Mouse (Mus musculus) heart, postnatal 36 days (tissue): ENCODE measurements around the gene Dqx1. TPM values are rescaled to one million over a fixed set of nuclear protein-coding genes. Genes with fewer than 3 reads are reported as not detected.
A peak's percentile ranks its signal among the peaks of the same experiment; 100 is the strongest.

Experiments
- DNase-seq, 2 experiments: peaks; one replicate each; pipeline ENCODE4 v3.0.0; 2021 to 2022
- intact Hi-C: fragments of 180-260 bp; cut with DNase I; formaldehyde crosslinking; loops from one replicate; pipeline ENCODE4 v1.15.1; 2025
- total RNA-seq, 2 experiments: library from RNA; stranded (reverse); gene quantifications; 2 replicates each; pipeline ENCODE4 v1.2.3; 2021

The Dqx1 gene
- total RNA-seq, 2 experiments from 2014 or later: 0.65 to 0.89 TPM

- peak in 1 of 2 experiments; percentile 28 for DNase-seq
- intact Hi-C loops: no loop called here
These were observed 12.0 kb downstream of the Dqx1 start for GRCm38 (mm10) chr6:83069488-83070246.

GRCm38 (mm10) chr6:83070247-83070310 lies 12.4 kb downstream of the Dqx1 start, which contains the start of gene Tlx2:
Gene Tlx2, minus strand, starts transcription at chr6:83070293.
- no peak for DNase-seq
- intact Hi-C loops: no loop called here

DNA sequence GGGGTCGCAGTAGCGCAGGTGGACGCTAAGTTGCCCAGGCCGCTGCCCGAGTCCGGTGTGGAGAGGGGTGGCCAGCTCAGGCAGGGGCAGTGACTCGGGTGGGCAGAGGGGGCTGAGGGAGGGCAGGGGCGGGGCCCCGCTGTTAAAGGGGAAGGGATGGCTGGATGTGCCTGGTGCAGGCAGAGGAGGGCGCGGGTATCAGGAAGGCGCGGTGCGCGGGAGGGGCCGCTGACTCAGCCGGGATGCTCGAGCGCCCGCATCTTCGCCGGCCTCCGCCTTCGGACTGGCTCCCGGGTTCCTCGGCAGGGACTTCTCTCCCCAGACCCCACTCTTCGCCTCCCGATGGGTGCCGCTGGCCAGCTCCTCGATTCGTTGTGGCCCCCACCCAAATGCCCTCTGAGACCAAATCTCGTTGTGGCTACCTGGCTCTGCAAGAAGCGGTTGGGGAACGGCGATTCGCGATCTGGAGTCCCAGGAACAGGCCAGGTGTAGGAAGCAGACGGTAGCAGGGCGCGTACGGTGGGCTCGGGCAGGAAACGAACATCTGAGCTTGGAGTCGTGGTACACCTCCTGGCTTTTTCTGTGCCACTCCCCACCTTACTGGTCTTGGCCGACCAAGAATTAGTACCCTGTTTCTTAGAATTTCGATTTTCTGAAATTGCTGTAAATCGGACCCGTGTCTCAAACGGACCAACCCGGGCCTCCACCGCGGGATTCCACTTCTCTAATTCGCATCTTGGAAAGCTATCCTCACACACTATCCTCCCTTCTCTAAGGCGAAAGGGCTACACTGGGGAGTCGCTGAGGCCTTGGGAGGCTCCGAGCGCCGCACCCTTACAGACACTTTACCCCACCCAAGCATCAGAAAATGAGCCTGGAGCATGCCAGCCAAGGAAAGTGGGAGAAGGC lies 12.9 kb downstream of the Dqx1 start:
- DNase-seq: peak; percentile 30 to 71
- intact Hi-C loops: no loop called here

- intact Hi-C loops: no loop called here
- no peak for DNase-seq
These were observed 13.6 kb downstream of the Dqx1 start for GRCm38 (mm10) chr6:83071220-83071619.

- DNase-seq: no peak
- intact Hi-C loops: no loop called here
These were observed 17.3 kb downstream of the Dqx1 start for GRCm38 (mm10) chr6:83074979-83075378.

GRCm38 (mm10) chr6:83077630-83078323 lies 20.1 kb downstream of the Dqx1 start, which contains the start of gene Pcgf1:
Gene Pcgf1, plus strand, starts transcription at chr6:83077869.
- intact Hi-C loops: loop anchor here (1.0 kb wide), 3 partner anchors 23 to 81 kb away; partner anchors contain the start of genes Aup1, Ccdc142 and Gm42688
- DNase-seq: no peak

DNA sequence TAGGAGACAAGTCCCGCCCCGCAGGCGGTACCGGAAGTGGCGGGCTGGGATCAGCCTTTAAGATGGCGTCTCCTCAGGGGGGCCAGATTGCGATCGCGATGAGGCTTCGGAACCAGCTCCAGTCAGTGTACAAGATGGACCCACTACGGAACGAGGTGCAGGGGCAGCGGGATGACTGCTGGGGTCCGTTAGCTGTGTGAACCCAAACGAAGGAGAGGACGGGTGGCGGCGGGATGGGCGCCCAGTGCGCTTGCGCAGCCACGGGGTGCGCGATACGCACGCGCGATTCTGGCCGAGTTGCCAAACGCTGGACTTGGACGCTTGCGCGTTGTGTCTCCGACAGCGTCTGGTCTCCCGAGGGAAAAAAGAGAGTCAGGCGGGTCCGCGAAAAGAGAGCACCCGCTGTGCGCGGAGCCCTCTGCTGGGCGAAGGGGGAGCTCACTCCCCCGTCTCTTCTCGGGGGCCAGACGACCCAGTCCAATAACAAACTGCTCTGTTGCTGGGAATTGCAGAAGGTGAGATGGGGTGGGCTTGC lies 20.7 kb downstream of the Dqx1 start:
- DNase-seq: peak; percentile 100
- intact Hi-C loops: loop anchor here (1.0 kb wide), 3 partner anchors 23 to 82 kb away; partner anchors contain the start of genes Aup1, Ccdc142 and Gm42688

DNA sequence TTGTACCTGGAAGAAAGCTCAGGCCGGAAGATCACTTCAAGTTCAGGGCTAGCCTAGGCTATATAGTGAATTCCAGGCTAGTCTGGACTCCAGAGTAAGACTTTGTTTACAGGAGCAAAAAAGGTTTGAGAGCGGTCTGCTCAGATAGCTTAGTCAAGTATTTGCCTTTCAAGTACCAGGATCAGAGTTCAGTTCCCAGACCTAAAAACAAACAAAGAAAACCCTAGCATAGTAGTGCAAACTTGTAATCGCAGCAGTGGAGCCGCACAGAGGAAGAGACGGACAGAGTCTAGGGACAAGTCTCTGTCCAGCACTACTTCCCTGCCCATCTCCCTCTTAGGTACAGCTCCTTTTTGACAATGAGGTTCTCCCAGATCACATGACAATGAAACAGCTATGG lies 22.6 kb downstream of the Dqx1 start:
- intact Hi-C loops: no loop called here
- DNase-seq: no peak

GRCm38 (mm10) chr6:83083497-83083896 lies 25.9 kb downstream of the Dqx1 start:
- DNase-seq: no peak
- intact Hi-C loops: no loop called here

GRCm38 (mm10) chr6:83084477-83084876 lies 26.8 kb downstream of the Dqx1 start:
- intact Hi-C loops: no loop called here
- no peak for DNase-seq

DNA sequence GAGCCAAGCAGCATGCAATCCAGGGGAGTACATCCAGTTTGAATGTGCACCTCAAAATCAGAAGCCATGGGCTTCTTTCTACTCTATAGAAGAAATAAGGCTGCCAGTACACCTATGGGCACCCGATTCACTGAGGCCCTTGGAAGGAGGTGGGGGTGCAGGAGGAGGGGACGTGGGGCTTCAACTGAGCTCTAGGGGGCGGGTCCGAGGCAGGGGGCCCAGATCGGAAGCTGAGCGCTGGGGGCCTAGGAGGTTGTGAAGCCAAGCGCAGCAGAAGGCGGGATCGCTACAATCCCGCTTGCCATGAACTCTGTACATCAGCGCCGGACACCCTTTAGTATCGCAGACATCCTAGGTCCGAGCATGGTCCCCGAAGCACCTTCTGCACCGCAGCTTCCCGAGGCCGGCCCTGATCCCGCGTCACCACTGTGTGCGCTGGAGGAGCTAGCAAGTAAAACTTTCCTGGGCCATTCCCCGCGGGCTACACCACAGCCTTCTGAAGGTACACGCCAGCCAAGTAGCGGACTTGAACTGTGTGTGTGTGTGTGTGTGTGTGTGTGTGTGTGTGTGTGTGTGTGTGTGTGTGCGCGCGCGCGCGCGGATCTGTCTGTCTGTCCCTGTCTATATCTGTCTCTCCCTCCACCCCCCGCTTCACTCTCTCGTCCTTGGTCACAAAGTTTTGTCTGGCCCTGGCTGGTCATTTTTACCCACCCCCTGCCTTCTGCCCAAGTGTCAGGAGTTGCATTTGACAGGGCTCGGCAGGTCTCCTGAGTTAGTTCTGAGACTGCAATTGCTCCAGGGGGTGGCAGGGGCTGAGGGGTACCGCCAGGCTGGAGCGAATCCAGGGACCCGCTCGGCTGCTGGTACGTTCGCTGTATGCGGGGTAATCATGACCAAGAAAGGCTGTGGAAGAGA lies 28.7 kb downstream of the Dqx1 start, which contains the start of gene Lbx2:
TSS of gene Lbx2 (plus strand) at position 247 of the 915 bp plus-strand sequence.
- DNase-seq: peak in 1 of 2 experiments; percentile 18
- intact Hi-C loops: no loop called here

- intact Hi-C loops: no loop called here
- DNase-seq: peak; percentile 45 to 47
These were observed 29.7 kb downstream of the Dqx1 start for GRCm38 (mm10) chr6:83087205-83087925.

- DNase-seq: peak in 1 of 2 experiments; percentile 47
- intact Hi-C loops: no loop called here
These were observed 30.2 kb downstream of the Dqx1 start for GRCm38 (mm10) chr6:83087926-83088260.

DNA sequence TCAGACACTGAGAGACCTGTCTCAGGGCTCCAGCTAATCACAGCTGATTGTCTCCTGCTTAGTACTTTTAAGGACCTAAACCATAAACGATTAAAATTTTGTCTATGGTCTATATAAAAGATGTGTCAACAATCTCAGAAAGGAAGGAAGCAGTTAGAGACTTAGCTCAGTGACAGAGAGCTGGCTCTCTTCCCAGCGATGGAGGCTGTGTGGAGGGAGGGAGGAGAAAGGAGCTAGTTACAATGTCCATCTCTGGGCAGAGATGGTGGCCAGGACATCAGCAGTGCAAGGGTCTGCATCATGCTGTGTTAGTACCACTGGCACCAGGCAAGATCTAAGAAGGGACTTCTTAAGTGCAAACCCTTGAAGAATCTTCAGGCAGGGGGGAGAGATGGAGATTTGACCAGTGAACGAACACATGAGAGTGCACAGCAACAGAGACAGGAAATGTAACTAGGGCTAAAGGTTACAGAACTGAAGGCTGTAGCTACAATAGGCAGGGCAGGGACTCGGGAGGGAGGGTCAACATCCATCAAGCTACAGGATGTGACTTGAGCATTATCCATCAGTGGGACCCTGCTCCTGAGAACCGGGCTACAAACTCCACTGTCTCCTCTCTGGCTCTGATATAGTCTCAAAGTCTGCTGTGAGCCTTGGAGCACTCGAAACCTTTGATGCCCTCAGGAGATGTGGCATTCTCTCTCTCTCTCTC lies 34.9 kb downstream of the Dqx1 start:
- no peak for DNase-seq
- intact Hi-C loops: no loop called here

- intact Hi-C loops: no loop called here
- DNase-seq: no peak
These were observed 38.3 kb downstream of the Dqx1 start for GRCm38 (mm10) chr6:83095968-83096367.

DNA sequence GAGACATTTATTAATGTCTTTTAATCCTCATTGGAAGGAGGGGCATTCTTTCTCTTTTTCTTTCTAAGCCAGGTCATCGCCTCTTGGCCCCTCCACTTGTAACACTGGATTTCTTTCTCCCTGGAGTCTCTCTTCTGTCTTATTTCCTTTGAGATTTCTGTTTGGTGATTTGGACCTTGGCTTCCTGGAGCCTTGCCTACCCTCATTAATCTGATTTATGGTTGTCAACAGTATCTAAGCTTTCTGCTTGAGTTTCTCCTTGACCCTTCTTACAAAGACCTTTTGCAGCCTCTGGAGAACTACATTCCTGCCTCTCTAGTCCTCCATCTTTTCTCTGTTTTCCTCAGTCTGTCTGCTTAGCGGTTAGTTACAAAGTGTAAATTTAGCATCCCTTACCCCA lies 40.8 kb downstream of the Dqx1 start:
- intact Hi-C loops: no loop called here
- no peak for DNase-seq

- DNase-seq: peak; percentile 87 to 88
- intact Hi-C loops: loop anchor here (1.0 kb wide), 3 partner anchors 23 to 105 kb away; partner anchors contain the start of gene Aup1
These were observed 43.7 kb downstream of the Dqx1 start, which contains the start of the genes Ccdc142 and Gm42688 for GRCm38 (mm10) chr6:83101316-83101687. Gene Ccdc142, plus strand, starts transcription at chr6:83101601. Gene Gm42688, plus strand, starts transcription at chr6:83101617.
